Mouse (Mus musculus): ENCODE data around the gene Ice2. TPM values are rescaled to one million over a fixed set of nuclear protein-coding genes. Genes with fewer than 3 reads are reported as not detected.

Gene Ice2
- polyA plus RNA-seq, 1 experiment, result not detected

DNA sequence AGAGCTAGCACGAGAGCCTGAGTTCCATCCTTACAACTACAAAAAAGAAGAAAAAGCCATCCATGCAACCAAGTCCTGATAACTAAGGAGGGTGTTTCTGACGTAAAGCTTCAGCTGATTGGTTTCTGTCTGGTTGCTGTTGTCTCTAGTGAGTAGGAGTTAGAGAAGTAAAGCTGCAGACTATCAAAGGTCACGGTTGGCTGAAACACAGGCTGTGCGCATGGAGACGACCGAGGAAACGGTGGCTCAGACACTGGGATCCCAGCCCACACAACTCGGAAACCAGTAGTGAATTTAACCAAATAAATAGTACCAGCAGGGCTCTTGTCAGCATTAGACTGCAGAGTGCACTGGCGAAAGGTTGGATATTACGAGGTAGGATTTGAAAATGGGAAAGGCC lies 37.5 kb downstream of the Ice2 start:
- H3K27ac ChIP-seq (ENCODE audit: insufficient read depth, low read depth, low read length), result no peak overlapping the region
- H3K4me3 ChIP-seq (ENCODE audit: insufficient read depth, low read depth, low read length), result no peak overlapping the region
- 44% methylated on average over 10 of the region's 10 CpGs for WGBS
- H3K4me1 ChIP-seq (ENCODE audit: control insufficient read depth, insufficient read depth, low read length), result no peaks in the 10 kb centered on the region
- TF ChIP-seq CTCF (IDR thresholded peaks at IDR 0.05; ENCODE audit: insufficient read depth, low read depth, low read length) (no peak), POLR2A (IDR thresholded peaks at IDR 0.05; ENCODE audit: insufficient read depth, low read depth, low read length) (no peak)

DNA sequence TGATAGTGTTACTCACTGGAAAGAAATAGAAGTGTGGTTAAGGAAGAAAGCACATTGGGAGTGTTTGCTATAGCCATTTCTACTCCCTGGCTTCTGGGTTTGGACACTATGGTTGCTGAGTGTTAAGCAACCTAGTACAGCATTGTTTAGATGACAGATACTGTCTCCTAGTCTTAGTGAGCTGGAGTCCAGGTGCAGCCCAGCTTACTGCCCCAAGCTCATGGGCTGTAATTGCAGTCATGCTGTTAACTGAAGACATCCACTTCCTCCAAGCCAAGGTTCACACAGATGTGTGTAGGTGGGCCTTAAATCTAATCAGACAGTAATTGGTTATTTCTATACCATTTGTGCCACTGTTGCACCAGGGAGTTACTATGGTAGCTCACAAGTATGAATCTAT lies 38.0 kb downstream of the Ice2 start:
- TF ChIP-seq CTCF (IDR thresholded peaks at IDR 0.05; ENCODE audit: insufficient read depth, low read depth, low read length), result no peak
- TF ChIP-seq POLR2A (IDR thresholded peaks at IDR 0.05; ENCODE audit: insufficient read depth, low read depth, low read length), result no peak

DNA sequence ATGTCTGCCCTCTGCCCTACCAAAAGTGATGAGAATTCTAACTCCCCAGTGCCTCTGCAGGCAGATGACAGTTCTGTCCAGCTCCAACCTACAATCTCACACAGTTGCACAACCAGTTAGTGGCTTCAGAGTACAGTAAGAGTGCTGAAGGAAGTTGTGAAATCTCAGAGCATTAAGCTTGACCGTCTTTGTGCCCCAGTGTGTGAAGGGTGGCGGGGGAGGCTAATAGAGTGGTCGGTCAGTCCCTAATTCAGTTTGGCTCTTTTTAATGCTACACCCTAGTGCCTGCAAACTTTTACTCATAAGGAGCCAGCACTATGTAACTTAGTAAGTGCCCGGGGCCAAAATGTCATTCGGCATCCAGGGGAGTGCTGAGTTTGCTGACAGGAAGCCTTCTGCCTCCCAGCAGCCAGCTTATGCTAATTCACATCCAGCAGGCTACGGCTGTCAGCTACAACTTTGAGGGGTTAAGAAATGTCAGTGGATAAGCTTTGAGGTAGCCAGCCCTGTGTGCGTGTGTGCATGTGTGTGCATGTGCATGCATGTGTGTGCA lies 42.2 kb downstream of the Ice2 start:
- WGBS, result 56% methylated on average over 7 of the region's 7 CpGs
- Histone ChIP-seq H3K4me1 (ENCODE audit: control insufficient read depth, insufficient read depth, low read length) (no peaks in the 10 kb centered on the region), H3K4me3 (ENCODE audit: insufficient read depth, low read depth, low read length) (no peak overlapping the region), H3K27ac (ENCODE audit: insufficient read depth, low read depth, low read length) (no peak overlapping the region)
- TF ChIP-seq POLR2A (IDR thresholded peaks at IDR 0.05; ENCODE audit: insufficient read depth, low read depth, low read length) (no peak), CTCF (IDR thresholded peaks at IDR 0.05; ENCODE audit: insufficient read depth, low read depth, low read length) (no peak)

More for the DNA sequence above, 38.0 kb downstream of the Ice2 start:
- Histone ChIP-seq H3K27ac (ENCODE audit: insufficient read depth, low read depth, low read length) (no peak overlapping the region), H3K4me3 (ENCODE audit: insufficient read depth, low read depth, low read length) (no peak overlapping the region), H3K4me1 (ENCODE audit: control insufficient read depth, insufficient read depth, low read length) (no peaks in the 10 kb centered on the region)

DNA sequence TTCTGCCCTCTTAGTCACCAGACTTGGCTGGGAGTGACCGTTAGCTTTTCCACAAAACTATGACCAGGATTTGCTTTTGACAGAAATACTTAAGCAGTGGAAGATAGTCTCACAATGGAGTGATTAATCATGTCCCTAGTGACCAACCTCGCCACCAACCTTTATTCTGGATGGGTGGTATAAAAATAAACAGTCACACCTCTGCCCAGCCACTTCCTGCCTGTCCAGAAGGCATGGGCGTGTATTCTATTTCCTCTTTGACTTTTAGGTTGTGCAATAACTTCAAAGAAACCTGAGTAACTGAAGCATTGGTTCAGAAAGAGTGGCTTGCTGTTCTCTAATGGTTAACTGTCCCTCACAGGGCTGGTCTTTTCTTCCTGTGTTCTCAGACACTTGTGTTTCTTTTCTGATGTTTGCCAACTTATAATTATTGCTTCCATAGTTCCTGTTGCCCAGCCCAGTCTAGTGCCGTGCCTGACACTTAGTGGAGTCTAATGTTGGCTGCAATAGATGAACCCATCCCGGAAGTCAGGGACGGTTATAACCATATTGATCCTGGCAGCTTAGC lies 44.8 kb downstream of the Ice2 start:
- no peak for TF ChIP-seq CTCF (IDR thresholded peaks at IDR 0.05; ENCODE audit: insufficient read depth, low read depth, low read length)
- no peak for TF ChIP-seq POLR2A (IDR thresholded peaks at IDR 0.05; ENCODE audit: insufficient read depth, low read depth, low read length)
- Histone ChIP-seq H3K27ac (ENCODE audit: insufficient read depth, low read depth, low read length) (no peak overlapping the region), H3K4me3 (ENCODE audit: insufficient read depth, low read depth, low read length) (no peak overlapping the region), H3K4me1 (ENCODE audit: control insufficient read depth, insufficient read depth, low read length) (no peaks in the 10 kb centered on the region)
- WGBS, result 75% methylated on average over 6 of the region's 6 CpGs

DNA sequence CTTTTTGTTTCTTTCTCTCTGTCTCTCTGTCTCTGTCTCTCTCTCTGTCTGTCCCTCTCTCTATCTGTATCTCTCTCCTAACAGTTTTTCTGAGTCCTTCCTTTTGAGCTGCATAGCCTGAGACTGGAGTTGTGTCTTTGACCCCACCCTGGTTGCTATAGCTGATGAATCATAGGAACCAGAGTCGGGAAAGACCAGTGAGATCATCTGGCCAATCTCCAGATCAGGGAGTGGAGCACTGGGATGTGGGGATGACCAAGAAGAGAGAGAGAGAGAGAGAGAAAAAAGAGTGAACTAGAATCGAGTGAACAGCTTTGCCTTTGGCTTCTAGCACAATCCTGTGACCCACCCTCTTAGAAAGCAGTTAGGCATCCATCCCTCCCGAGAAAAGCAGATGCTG lies 45.5 kb downstream of the Ice2 start:
- TF ChIP-seq POLR2A (IDR thresholded peaks at IDR 0.05; ENCODE audit: insufficient read depth, low read depth, low read length) (no peak), CTCF (IDR thresholded peaks at IDR 0.05; ENCODE audit: insufficient read depth, low read depth, low read length) (no peak)
- no peaks in the 10 kb centered on the region for H3K4me1 ChIP-seq (ENCODE audit: control insufficient read depth, insufficient read depth, low read length)
- no peak overlapping the region for H3K4me3 ChIP-seq (ENCODE audit: insufficient read depth, low read depth, low read length)
- H3K27ac ChIP-seq (ENCODE audit: insufficient read depth, low read depth, low read length), result no peak overlapping the region
- 50% methylated on average over 3 of the region's 3 CpGs for WGBS

DNA sequence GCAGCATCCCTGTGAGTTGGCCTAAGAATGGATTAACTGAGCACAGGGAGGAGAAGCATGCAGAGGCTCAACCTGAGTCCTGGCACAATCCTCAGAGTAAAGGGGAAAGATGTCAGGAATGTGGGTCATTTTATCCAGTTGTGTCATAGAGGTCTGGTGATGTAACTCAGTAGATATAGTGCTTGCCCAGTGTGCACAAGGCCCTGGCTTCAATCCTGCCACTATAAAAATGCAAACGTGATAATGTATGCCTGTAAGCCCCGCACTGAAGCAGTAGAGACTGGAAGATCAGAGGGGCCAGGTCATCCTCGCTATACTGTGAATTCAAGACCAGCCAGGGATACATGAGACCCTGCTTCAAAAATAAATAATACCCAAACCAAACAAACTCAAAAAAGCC lies 51.1 kb downstream of the Ice2 start:
- peaks cover 9% of the 10 kb centered on the region for H3K4me1 ChIP-seq (ENCODE audit: control insufficient read depth, insufficient read depth, low read length)
- H3K27ac ChIP-seq (ENCODE audit: insufficient read depth, low read depth, low read length), result no peak overlapping the region
- TF ChIP-seq POLR2A (IDR thresholded peaks at IDR 0.05; ENCODE audit: insufficient read depth, low read depth, low read length) (no peak), CTCF (IDR thresholded peaks at IDR 0.05; ENCODE audit: insufficient read depth, low read depth, low read length) (no peak)
- WGBS, result 93% methylated on average over 3 of the region's 3 CpGs
- no peak overlapping the region for H3K4me3 ChIP-seq (ENCODE audit: insufficient read depth, low read depth, low read length)

DNA sequence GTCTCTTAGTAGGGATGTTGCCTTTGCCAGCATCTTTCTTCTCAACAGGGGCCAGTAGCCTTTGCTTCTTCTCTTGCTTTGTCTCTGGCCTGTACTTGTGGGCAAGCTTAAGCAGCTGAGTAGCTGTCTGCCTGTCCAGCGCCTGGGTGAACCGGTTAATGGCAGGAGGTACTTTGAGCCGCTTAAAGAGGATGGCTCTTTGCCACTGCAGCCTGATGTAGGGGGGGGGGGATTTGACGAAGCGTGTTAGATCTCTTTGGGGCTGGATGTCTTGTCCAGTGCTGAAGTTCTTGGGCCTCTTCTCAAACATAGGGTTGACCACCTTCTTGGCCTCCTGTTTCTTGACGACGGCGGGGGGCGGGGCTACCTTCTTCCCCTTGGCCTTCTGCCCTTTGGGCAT lies 52.9 kb downstream of the Ice2 start:
- TF ChIP-seq POLR2A (IDR thresholded peaks at IDR 0.05; ENCODE audit: insufficient read depth, low read depth, low read length) (no peak), CTCF (IDR thresholded peaks at IDR 0.05; ENCODE audit: insufficient read depth, low read depth, low read length) (no peak)
- H3K4me3 ChIP-seq (ENCODE audit: insufficient read depth, low read depth, low read length), result no peak overlapping the region
- peaks cover 18% of the 10 kb centered on the region for H3K4me1 ChIP-seq (ENCODE audit: control insufficient read depth, insufficient read depth, low read length)
- H3K27ac ChIP-seq (ENCODE audit: insufficient read depth, low read depth, low read length), result no peak overlapping the region
- WGBS, result 79% methylated on average over 9 of the region's 9 CpGs

DNA sequence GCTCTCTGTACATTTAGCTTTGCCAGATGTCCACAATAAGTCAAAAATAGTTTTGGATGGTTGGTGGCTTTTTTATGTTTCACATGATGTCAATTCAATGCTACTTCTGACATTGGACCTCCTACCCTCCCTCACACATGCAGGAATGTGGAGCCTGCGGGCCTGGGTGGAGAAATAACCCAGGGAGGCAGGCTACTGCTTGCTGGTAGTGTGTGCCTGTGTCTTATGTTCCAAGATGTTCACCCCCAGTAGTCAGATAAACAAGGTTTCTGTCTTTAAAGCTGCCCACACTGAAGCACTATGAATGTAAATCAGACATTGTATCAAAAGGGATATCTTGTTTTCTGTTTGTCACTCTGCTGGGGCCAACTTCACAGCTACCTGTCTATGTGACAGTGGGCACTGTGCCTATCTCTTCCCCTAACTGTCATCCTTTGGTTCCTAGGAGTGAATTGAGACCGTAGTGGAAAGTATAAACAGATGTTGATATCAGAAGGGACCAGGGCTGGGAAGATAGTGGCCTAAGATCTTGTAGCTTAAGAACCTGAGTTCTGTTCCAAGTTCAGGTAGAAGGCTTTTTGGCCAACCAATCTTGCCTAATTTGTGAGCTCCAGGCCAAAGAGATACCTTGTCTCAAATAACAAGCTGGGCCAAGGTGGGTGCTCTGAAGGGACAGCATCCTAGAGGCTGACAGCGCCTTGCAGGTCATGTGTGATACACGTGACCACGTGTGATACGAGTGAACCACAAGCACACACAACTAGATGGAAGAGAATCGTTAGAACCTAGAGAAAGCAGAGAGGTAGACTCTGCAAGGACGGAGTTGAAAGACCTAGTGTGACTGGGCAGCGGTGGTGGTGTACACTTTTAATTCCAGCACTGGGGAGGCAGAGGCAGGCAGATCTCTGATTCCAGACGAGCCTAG lies 54.4 kb downstream of the Ice2 start:
- Histone ChIP-seq H3K4me1 (ENCODE audit: control insufficient read depth, insufficient read depth, low read length) (peaks cover 18% of the 10 kb centered on the region), H3K4me3 (ENCODE audit: insufficient read depth, low read depth, low read length) (no peak overlapping the region), H3K27ac (ENCODE audit: insufficient read depth, low read depth, low read length) (no peak overlapping the region)
- TF ChIP-seq CTCF (IDR thresholded peaks at IDR 0.05; ENCODE audit: insufficient read depth, low read depth, low read length) (no peak), POLR2A (IDR thresholded peaks at IDR 0.05; ENCODE audit: insufficient read depth, low read depth, low read length) (no peak)
- WGBS, result 94% methylated on average over 10 of the region's 10 CpGs
